Mouse (Mus musculus) spleen, adult 12 weeks (tissue): ENCODE results near the gene Tac2.
"Not testable (repeated sequence)": the region's sequence is repeated elsewhere in the genome, so short reads cannot be mapped to it uniquely, and the experiment has no call there.

Experiments
- DNase-seq: peaks from one replicate; pipeline ENCODE4 v3.0.0; 2022; ENCODE audit warnings: low spot score

Tac2 gene

DNA sequence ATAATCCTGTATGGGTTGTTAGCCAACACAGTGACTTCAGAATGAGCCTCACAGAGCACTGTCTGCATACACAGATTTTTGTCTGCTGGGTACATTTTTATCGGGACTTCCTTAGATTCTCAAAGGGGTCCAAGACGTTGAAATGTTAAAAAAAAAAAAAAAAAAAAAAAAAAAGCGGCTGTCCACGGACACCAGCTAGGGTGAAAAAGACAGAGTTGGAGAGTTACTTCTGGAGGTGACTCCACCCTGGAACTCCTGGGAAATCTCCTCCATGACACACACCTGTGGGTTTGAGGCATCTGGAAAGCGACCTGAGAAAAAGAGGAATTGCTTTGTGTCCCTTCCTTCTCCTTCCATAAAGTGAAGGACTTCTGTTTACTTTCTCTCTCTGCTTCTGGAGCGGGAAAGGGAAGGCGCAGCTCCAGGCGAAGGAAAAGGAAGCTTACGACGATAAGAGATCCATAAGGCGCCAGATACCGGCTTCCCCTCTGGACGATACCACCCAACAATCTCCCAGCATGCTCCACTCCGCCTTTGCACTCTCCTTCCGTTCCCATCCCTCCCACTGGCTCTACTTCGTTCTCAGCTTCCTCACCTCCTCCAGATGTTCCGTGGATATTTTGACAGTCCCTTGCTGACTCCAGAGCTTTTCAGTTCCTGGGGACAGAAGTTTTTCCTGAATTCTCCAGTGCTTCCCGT lies 31.6 kb downstream of the Tac2 start:
- no peak for DNase-seq

DNA sequence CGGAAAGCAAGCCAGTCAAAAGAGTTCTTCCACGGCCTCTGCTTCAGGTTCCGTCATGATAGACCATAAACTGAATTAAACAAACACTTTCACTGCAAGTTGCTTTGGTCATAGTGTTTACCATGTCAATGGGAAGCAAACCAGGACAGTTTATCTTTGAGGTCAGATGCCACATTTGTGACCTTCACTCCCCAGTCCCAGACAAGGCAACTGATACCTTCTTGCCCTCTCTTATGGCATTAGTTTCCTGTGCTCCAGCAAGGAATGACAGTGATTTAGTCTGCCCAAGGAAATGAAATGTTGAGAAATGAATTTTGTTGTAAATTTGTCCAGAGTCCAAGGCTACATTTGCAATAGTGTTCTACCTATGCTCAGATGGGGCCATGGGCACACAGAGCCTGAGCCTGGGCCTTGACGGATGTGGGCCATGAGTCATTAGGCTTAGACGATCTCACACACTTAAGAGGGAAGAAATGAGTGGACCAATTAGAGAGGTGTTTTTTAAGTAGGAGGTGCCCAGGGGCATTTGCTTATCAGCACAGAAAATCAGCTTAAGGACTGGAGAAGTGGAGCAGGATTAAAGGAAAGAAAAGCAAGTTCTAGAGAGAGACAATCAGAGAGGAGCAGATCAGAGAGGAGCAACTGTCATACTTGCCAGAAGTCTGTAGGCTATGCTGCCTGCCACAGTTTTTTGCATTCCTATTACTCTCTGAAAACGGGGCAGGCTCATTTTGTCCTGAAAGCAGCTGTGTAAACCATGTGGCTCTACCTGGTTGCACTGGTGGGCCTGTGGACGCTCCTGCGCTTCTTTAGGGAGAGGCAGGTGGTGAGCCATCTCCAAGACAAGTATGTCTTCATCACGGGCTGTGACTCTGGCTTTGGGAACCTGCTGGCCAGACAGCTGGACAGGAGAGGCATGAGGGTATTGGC lies 35.2 kb downstream of the Tac2 start, which contains the start of the genes Rdh1 and Rdh16f1:
TSS of gene Rdh1 (plus strand) at position 541 of the 930 bp plus-strand sequence.
TSS of gene Rdh16f1 (plus strand) at position 607 of the 930 bp plus-strand sequence.
- no peak for DNase-seq

DNA sequence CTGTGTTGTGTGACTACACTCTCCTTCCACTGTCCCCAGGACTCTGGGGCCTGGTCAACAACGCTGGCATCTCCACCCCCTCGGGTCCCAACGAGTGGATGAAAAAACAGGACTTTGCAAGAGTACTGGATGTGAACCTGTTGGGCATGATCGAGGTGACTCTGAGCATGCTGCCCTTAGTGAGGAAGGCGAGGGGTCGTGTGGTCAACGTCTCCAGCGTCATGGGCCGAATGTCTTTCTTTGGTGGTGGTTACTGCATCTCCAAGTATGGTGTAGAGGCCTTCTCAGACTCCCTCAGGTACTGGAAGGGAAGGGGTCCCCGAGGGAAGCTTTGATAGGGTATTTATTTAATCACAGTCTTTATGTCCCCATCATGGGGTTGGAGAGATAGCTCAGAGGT lies 38.6 kb downstream of the Tac2 start:
- not testable (repeated sequence) for DNase-seq

DNA sequence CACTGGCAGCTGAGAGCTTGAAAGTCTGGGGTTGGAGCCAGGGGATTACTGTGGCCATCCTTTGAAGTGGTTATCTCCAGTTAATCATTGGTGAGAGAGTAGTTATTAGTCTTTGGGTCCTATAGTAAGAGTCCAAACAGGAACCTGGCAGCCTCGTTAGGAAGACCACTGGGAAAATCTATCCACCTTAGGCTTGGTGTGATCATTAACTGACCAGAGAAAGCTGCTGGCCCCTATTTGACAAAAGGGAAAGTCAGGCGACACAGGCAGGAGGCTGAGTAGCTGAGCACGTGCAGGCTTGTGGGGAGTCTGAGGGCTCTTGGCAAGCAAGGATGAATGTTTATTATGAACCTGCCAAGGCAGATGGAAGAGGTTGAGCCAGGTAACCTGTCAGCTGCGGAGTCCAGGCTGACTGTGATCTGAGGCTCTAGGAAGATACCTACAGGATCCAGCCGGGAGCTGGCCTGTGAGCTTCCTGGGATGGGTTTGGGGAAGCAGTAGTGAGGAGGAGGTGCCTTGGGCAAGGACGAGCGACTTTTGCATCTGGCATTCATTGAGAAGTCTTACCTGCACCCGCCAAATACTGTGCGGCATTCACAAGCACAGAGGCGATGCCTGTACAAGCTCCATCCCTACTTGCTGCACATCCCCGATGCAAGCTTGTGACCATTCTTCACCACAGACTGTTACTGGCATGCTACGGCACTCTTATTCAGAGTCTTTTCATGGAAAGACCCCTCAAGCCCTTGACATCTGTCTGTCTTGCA lies 39.8 kb downstream of the Tac2 start:
- DNase-seq = no peak

DNA sequence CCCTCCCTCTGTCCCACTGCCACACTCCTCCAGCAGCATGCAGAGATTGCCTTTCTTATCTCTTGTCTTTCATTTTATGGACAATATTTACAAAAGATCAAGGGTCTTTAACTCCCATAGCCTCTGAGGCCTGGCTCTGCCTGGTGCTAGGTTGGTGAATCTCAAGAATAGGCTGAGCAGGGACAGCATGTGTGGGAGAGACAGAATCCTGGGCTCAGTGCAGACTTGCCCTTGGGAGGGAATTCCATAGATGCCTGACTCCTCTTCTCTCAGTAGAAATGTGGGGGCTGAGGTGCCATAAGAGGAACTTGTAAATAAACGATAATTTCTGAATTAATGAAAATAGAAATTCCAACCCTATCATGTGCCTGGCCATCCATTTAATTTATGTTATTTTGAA lies 42.3 kb downstream of the Tac2 start:
- no peak for DNase-seq

DNA sequence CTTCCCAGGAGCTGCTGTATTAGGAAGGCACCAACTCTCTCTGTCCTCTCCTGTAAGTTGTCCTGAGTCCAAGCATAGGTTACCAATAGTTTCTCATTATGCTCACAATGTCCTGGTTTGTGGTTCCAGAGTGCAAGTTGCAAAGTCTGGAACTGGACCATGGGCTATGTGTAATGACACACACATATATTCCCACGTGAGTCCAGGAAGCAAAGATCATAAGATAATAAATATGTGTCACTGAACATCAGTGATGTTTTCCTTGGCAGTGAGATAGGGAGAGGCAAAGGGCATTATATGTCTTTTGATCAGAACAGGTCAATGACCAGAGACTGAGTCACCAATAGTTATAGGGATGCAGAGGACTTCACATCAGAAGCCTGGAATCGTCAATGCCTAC lies 51.7 kb downstream of the Tac2 start, which contains the start of gene Rdh9:
TSS of gene Rdh9 (plus strand) at position 376 of the 400 bp plus-strand sequence.
- DNase-seq = no peak
